Mouse (Mus musculus) naive thymus-derived CD4-positive, alpha-beta T cell, adult 2 months (primary cell): ENCODE data around the gene Snx19.

Source experiments
- DNase-seq: peaks from one replicate; pipeline ENCODE4 v3.0.0-alpha.2; 2011; ENCODE audit warnings: low read depth

Gene Snx19

DNA sequence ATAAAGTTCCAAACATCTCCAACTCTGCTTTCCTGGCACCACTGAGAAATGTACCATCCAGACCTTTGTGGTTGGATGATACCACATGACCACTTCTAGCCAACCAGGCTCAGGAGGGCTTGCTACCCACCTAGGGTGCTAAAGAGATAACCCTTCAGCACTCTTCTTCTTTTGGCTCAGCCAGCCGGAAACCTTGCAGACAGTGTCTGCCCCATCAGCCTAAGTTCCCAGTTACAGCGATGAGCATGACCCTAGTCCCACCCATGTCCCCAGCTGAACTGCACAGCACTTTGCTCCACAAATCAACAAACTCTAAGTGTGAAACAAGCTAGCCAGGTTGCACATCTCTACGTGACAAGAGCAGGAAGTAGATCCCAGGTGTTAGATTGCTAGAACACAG, 57.3 kb downstream of the Snx19 start:
- no peak for DNase-seq

DNA sequence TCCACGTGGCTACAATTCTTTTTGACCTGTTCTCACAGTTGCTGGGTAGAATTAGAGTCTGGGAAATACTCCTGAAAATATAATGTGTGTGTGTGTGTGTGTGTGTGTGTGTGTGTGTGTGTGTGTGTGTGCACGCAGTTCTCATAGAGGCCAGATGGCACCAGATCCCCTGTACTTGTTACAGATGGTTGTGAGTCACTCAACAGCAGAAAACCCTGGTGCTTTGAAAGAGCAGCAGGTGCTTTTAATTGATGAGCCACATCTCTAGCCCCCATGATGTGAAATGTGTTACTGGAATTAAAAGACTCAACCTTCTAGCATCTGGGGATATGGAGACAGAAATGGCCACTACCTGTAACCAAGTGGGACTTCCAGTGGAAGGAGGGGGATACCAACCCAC, 58.3 kb downstream of the Snx19 start:
- no peak for DNase-seq

DNA sequence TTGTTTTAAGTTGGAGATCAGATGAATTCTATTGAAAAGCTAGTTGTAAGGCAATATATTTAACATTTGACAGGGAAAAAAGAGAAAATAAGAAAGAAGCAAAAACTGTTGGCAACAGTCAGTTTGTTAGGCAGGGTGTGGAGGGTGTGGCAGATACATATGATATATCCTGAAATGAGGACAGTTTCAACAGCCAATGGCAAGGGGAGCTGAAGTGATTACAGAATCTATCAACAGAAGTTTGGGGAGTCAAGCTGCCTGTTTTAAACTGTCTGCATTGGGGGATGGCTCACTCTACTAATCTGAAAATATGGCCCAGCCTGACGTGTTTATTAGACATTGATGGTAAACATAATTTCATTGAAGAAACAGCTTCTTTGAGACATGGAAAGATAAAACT, 61.5 kb downstream of the Snx19 start:
- no peak for DNase-seq

DNA sequence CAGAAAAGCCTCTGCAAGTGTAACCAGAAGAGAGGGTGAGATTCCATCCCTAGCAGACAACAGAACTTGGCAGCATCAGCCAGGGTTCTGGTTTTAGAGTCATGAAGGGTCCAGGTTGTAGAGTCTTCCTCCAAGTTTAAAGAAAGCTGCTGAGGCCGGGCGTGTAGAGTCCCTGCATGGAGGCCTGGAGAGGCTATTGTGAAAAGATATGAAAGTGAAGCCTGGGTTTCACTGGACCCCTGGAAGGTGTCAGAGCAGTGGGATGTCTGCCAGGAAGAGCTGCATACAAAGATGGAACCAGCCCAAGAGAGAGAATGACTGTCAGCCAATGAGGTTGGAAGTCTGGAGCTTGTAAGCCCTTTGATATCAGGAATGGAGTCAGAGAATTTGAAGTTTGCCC, 67.5 kb downstream of the Snx19 start:
- no peak for DNase-seq

DNA sequence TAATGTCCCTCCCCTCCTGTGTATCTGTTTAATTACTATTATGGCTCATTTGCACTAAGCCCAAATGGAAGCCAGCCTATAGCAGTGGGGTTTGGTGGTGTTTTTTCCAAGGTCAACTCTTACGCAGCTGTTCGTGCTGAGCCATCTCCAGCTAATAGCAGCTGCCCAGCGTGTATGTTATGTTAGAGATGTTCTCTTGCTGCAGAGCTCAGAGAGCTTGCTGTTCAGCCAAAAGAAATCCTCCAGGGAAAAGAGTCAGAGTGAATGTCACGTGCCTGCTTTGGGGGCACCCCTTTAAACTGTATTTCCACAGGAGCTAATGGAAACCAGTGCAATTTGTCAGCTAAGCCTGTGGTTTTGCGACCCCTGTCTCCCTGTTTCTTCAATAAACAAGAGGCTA, 82.1 kb downstream of the Snx19 start:
- DNase-seq = no peak

DNA sequence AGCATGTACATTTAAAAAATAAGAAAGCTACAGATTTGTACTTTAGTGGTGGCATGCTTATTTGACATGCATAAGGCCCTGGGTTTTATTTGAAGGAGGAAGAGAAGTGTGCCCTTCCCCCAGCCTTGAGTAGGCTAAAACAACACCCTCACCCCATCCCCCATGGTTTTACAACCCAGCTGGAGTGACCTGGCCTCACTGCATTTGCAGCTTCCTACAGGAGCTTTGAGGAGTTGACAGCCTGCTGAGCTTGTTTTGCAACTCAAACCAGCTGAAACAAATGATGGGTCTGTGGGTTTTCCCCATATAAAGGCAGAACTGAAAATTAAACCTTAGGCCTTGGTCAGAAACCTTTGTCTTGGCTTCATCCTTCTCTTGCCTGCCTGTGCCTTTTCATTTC, 89.0 kb downstream of the Snx19 start:
- DNase-seq = no peak
